Mouse (Mus musculus) embryo, embryonic 10.5 days (tissue): ENCODE measurements around the gene Rnase13.

ENCODE experiments used
- DNase-seq: peaks from one replicate; pipeline ENCODE4 v3.0.0-alpha.2; 2015; ENCODE audit warnings: low spot score

Gene Rnase13

GRCm38 (mm10) chr14:51877517-51877916, 45.1 kb downstream of the Rnase13 start:
- DNase-seq = no peak

GRCm38 (mm10) chr14:51871741-51872140, 50.8 kb downstream of the Rnase13 start:
- DNase-seq = no peak
